Mouse (Mus musculus) cerebellum, adult 2 months (tissue): Measurements from ENCODE around the gene Gm5741.

Experiments
- CTCF ChIP-seq: fragments of 200-500 bp; IDR thresholded peaks from 2 replicates; pipeline ENCODE4 v1.5.1; 2011; ENCODE audit warnings: low read depth, mild to moderate bottlenecking, control low read depth, low read length, moderate library complexity, borderline replicate concordance; ENCODE audit not compliant: insufficient read depth
- POLR2A ChIP-seq: fragments of 200-500 bp; IDR thresholded peaks from 2 replicates; pipeline ENCODE4 v1.6.1; 2011; ENCODE audit warnings: low read length, control low read depth, borderline replicate concordance; ENCODE audit not compliant: insufficient read depth

DNA sequence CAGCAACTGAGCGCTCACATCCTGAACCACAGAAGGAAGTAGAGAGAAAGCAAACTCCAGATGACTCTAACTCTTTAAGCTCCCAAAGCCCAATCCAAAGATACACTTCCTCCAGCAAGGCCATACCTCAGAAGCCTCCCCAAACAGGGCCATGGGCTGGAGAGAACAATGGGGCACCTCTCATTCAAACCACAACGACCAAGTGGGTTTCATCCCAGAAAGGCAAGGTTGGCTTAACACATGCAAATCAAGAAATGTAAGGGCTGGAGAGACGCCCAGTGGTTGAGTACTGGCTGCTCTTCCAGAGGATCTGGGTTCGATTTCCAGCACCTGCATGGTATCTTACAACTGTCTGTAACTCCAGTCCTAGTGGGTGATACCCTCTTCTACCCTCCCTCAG, 47.7 kb upstream of the Gm5741 start:
- TF ChIP-seq CTCF (no peak), POLR2A (no peak)
